9 mouse cellular contexts compared by ENCODE assay signal in genomic region chr15:75120066-75120465, GRCm38 (mm10). TPM values are rescaled to one million over a fixed set of nuclear protein-coding genes. Genes with fewer than 3 reads are reported as not detected.
A peak's percentile ranks its signal among the peaks of the same experiment; 100 is the strongest.
DNase-seq lines count a peak whose midpoint lies in the region; TF ChIP-seq lines count a peak whose summit lies in the region.
"Had no signal": no experiment of that assay in that cellular context is flagged by ENCODE, and none has a peak within 500 bp of the region (broad histone marks: within the 10 kb centered on the region; RNA-seq: fewer than 3 reads in every experiment).

No protein-coding gene starts in this region.

- no peak overlapping the region for H3K27ac ChIP-seq in left cerebral cortex, adult 2 months
- H3K27ac ChIP-seq: limb, embryonic 13.5 days had no signal

- intact Hi-C loops in left cerebral cortex, adult 2 months (cut with DNase I): no loop called here
- intact Hi-C loops in left cerebral cortex, postnatal 4 days (cut with DNase I): no loop called here

- peak; percentile 2 to 4 for DNase-seq in cerebellum, adult 18-20 months
- no peak for DNase-seq in cerebellum, adult 11 months
- DNase-seq in left cerebral cortex, adult 2 months (ENCODE audit: extremely low spot score in 1 of 2, low spot score in 2 of 2): no peak
- no peak for DNase-seq in left cerebral cortex, postnatal 4 days
- DNase-seq in c-Kit-positive CD71-positive TER-119-negative erythroid progenitor cells, embryonic 14.5 days (ENCODE audit: low read depth): peak; percentile 10
- peak; percentile 16 for DNase-seq in lung, postnatal 25 days (ENCODE audit: low spot score)
- DNase-seq in thymus, postnatal 14 days: peak; percentile 66
- no peak for DNase-seq in urinary bladder, postnatal 36 days (ENCODE audit: low spot score in 2 of 2)

- peak; percentile 58 for TF ChIP-seq CTCF in left cerebral cortex, adult 2 months (IDR thresholded peaks at IDR 0.05)

- H3K4me3 ChIP-seq in left cerebral cortex, adult 2 months: no peak overlapping the region
- H3K4me3 ChIP-seq: limb, embryonic 13.5 days had no signal

RNA-seq across cellular contexts. Expression of gene Ly6c2, which starts 8.3 kb away (rescaled TPM):
- 1 to 10 TPM; 4.2 to 5.1 TPM for total RNA-seq in left cerebral cortex, adult 2 months (2021)
- under 1 TPM in 1 of 2 experiments, not detected in 1; 0.42 TPM for total RNA-seq in left cerebral cortex, postnatal 4 days (2021)

RNA-seq across cellular contexts. Expression of gene Ly6g, which starts 35.0 kb away (rescaled TPM):
- total RNA-seq in left cerebral cortex, adult 2 months (2021): not detected
- not detected for total RNA-seq in left cerebral cortex, postnatal 4 days (2021)

Comparison
In these comparisons a context has a peak if more than half of its experiments do, and no peak if none do; other contexts are left out.
1. DNase-seq: peak in cerebellum, adult 18-20 months (2 of 2), c-Kit-positive CD71-positive TER-119-negative erythroid progenitor cells, embryonic 14.5 days (single experiment), lung, postnatal 25 days (single experiment) and thymus, postnatal 14 days (single experiment); none in cerebellum, adult 11 months (single experiment), left cerebral cortex, adult 2 months (0 of 2), left cerebral cortex, postnatal 4 days (single experiment) and urinary bladder, postnatal 36 days (0 of 2).